Mouse (Mus musculus) myocyte (in vitro differentiated cells): ENCODE results near the gene Acer1.

Experiments
- MYOD1 ChIP-seq, 3 experiments: IDR thresholded peaks; one replicate each; pipeline ENCODE4 v1.6.1; 2011; ENCODE audit warnings: control low read depth in 2 of 3, low read depth in 2 of 3, mild to moderate bottlenecking in 2 of 3, moderate library complexity in 1 of 3; ENCODE audit not compliant: insufficient read length in 2 of 3, control insufficient read depth in 1 of 3
- POLR2A ChIP-seq: IDR thresholded peaks from one replicate; pipeline ENCODE4 v1.6.1; 2011; ENCODE audit warnings: low read depth, mild to moderate bottlenecking, control low read depth, moderate library complexity; ENCODE audit not compliant: insufficient read length
- USF1 ChIP-seq: IDR thresholded peaks from one replicate; pipeline ENCODE4 v1.6.1; 2011; ENCODE audit warnings: low read depth, mild to moderate bottlenecking, control low read depth, moderate library complexity

DNA sequence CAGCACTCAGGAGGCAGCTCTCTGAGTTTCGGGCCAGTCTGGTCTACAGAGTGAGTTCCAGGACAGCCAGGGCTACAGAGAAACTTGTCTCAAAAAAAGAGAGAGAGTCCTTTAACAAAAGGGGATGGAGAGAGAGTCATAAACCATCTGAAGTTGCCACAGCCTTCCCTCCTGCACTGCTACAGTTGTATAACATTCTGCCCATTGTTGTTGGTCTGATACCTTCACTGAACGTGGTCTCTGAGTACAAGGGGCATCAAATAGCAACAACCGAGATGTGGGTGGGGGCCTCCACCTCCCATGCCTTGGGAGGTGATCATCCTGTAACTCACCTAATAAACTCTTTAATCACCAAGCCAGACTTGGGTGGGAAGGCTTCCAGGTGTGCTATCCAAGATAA is 3.7 kb upstream of the Acer1 start:
- TF ChIP-seq MYOD1 (IDR thresholded peaks at IDR 0.05; ENCODE audit: control insufficient read depth in 1 of 3, insufficient read length in 2 of 3, low read depth in 2 of 3): no peak
- no peak for TF ChIP-seq USF1
- TF ChIP-seq POLR2A: no peak
